Mouse (Mus musculus): ENCODE measurements at regions not wholly inside any gene's neighbourhood (a gene's known extent, or its start where the extent isn't known, plus 50 kb on each side); places are given as distances from the start of the nearest gene placed in this dataset.

GRCm38 (mm10) chr2:74093494-74093893 is 182.4 kb upstream of the Atp5g3 start:
- TF ChIP-seq CTCF (IDR thresholded peaks at IDR 0.05; ENCODE audit: borderline replicate concordance, insufficient read depth, low read length) (no peak), POLR2A (IDR thresholded peaks at IDR 0.05; ENCODE audit: low read depth, low read length) (no peak)
